19 mouse cellular contexts compared by ENCODE assay signal in the genomic region with DNA sequence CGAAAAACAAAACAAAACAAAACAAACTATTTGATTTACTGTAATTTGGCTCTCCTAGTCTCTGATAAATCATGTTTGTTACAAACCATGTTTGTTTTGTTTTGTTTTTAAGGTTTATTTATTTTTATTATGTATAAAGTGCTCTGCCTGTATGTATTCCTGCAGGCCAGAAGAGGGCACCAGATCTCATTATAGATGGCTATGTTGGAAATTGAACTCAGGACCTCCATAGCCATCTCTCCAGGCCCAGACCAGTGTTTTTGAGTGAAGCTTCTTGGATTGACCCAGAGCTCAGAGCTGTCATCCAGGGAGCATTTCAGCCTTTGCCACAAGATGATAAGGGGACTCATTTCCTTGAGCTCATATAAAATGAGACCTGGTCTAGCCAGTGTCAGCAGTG. TPM values are rescaled to one million over a fixed set of nuclear protein-coding genes. Genes with fewer than 3 reads are reported as not detected.
DNase-seq lines count a peak whose midpoint lies in the region; ATAC-seq and TF ChIP-seq lines count a peak whose summit lies in the region.
"Had no signal": no experiment of that assay in that cellular context is flagged by ENCODE, and none has a peak within 500 bp of the region (broad histone marks: within the 10 kb centered on the region; RNA-seq: fewer than 3 reads in every experiment).

No protein-coding gene starts in this region.

- peaks cover 4% of the 10 kb centered on the region; the same call in 1 of the 2 replicates for H3K79me2 ChIP-seq in liver, adult 2 months (ENCODE audit: control insufficient read depth, insufficient read depth, low read length)

- no peak overlapping the region for H3K27ac ChIP-seq in gastrocnemius, adult 2 months
- no peak overlapping the region for H3K27ac ChIP-seq in liver, adult 2 months (replicated peaks; ENCODE audit: insufficient read depth, low read depth, low read length)
- H3K27ac ChIP-seq in liver, embryonic 11.5 days (ENCODE audit: low read depth, low read length): no peak overlapping the region
- H3K27ac ChIP-seq: limb, embryonic 15.5 days; midbrain, embryonic 12.5 days had no signal

- no peak overlapping the region for H3K4me2 ChIP-seq in liver, embryonic 11.5 days
- H3K4me2 ChIP-seq: limb, embryonic 15.5 days; midbrain, embryonic 12.5 days had no signal

- 54% methylated on average over 1 of the region's 1 CpGs for WGBS in liver, adult 2 months
- WGBS in liver, embryonic 11.5 days: 77% methylated on average over 1 of the region's 1 CpGs

- intact Hi-C loops in gastrocnemius, adult 2 months (cut with DNase I): no loop called here

- TF ChIP-seq CTCF in gastrocnemius, adult 2 months (IDR thresholded peaks at IDR 0.05): peak; percentile 50
- TF ChIP-seq CTCF in liver, adult 2 months (IDR thresholded peaks at IDR 0.05; ENCODE audit: low read depth, low read length): 0 out of 2 replicates have a peak, but pooled peaks have one; percentile 4

- ATAC-seq in liver, embryonic 11.5 days (replicated peaks; ENCODE audit: low FRiP score): no peak
- ATAC-seq: forebrain, embryonic 14.5 days; hindbrain, embryonic 16.5 days had no signal

- no peak for DNase-seq in gastrocnemius, adult 2 months
- no peak for DNase-seq in gastrocnemius, adult 18-20 months (ENCODE audit: low spot score)
- no peak for DNase-seq in liver, adult 2 months (ENCODE audit: extremely low read depth, low read depth, low spot score)
- no peak for DNase-seq in liver, embryonic 11.5 days (ENCODE audit: low spot score)
- peak; percentile 25 for DNase-seq in CD4-positive helper T cell, adult 2 months (ENCODE audit: low read depth, low spot score)
- DNase-seq in naive thymus-derived CD4-positive, alpha-beta T cell, adult 2 months (ENCODE audit: low read depth): peak; percentile 33
- DNase-seq in right cerebral cortex, postnatal 36 days (ENCODE audit: low spot score in 2 of 2): no peak
- no peak for DNase-seq in right cerebral cortex, postnatal 10 days (ENCODE audit: low spot score in 2 of 2)
- DNase-seq: cerebellum, postnatal 14 days; heart, adult 11 months; lung, postnatal 36 days; right cerebral cortex, postnatal 4 days had no signal

- 0 out of 2 replicates have a peak, but pooled peaks cover 1% of the 10 kb centered on the region for H3K4me1 ChIP-seq in liver, adult 2 months (ENCODE audit: control insufficient read depth, insufficient read depth, low read length)
- H3K4me1 ChIP-seq in liver, embryonic 11.5 days (replicated peaks; ENCODE audit: control insufficient read depth, insufficient read depth, low read length): no peaks in the 10 kb centered on the region
- H3K4me1 ChIP-seq: midbrain, embryonic 12.5 days had no signal

- no peaks in the 10 kb centered on the region for H3K9me3 ChIP-seq in liver, embryonic 11.5 days (ENCODE audit: control insufficient read depth, low read length)
- H3K9me3 ChIP-seq: limb, embryonic 15.5 days; midbrain, embryonic 12.5 days had no signal

- no peak for TF ChIP-seq POLR2A in liver, adult 2 months (IDR thresholded peaks at IDR 0.05; ENCODE audit: extremely low read depth, insufficient read depth, low read length)

- no peak overlapping the region for H3K9ac ChIP-seq in liver, adult 2 months (ENCODE audit: low read depth, low read length)
- H3K9ac ChIP-seq in liver, embryonic 11.5 days (ENCODE audit: low read depth, low read length): no peak overlapping the region
- H3K9ac ChIP-seq: limb, embryonic 15.5 days; midbrain, embryonic 12.5 days had no signal

- H3K4me3 ChIP-seq in gastrocnemius, adult 2 months: no peak overlapping the region
- no peak overlapping the region for H3K4me3 ChIP-seq in liver, adult 2 months (ENCODE audit: insufficient read depth, low read depth, low read length)
- no peak overlapping the region for H3K4me3 ChIP-seq in liver, embryonic 11.5 days (ENCODE audit: low read depth, low read length)
- H3K4me3 ChIP-seq: limb, embryonic 15.5 days; midbrain, embryonic 12.5 days had no signal

- no peaks in the 10 kb centered on the region for H3K27me3 ChIP-seq in liver, adult 2 months (ENCODE audit: control insufficient read depth, insufficient read depth, low read length)
- no peaks in the 10 kb centered on the region for H3K27me3 ChIP-seq in liver, embryonic 11.5 days (replicated peaks; ENCODE audit: control insufficient read depth, insufficient read depth, low read length)
- H3K27me3 ChIP-seq: limb, embryonic 15.5 days; midbrain, embryonic 12.5 days had no signal

- peaks cover 5% of the 10 kb centered on the region; the same call in 1 of the 2 replicates for H3K36me3 ChIP-seq in liver, adult 2 months (ENCODE audit: control insufficient read depth, insufficient read depth, low read length)
- no peaks in the 10 kb centered on the region for H3K36me3 ChIP-seq in liver, embryonic 11.5 days (ENCODE audit: control insufficient read depth, insufficient read depth, low read length)
- H3K36me3 ChIP-seq: midbrain, embryonic 12.5 days had no signal

RNA-seq across cellular contexts. Expression of a gene that starts 42.0 kb away (rescaled TPM):
- not detected for total RNA-seq in gastrocnemius, adult 2 months (2021)
- 1 to 10 TPM in 1 of 2 experiments, not detected in 1; 3.5 TPM for total RNA-seq in gastrocnemius, adult 18-20 months (2021)
- 4,768 and 8,294 TPM in 2 replicates for total RNA-seq in liver, adult 2 months (2014; rRNA removed)
- polyA plus RNA-seq in liver, adult 2 months (2012; rRNA removed): 7,598 and 8,406 TPM in 2 replicates
- polyA plus RNA-seq in liver, embryonic 11.5 days (2014; fragmentation: Nextera tagmentation; extraction: Ambion mirVana): 1,257 and 1,278 TPM in 2 replicates

RNA-seq across cellular contexts. Expression of a gene that starts 49.0 kb away (rescaled TPM):
- total RNA-seq in gastrocnemius, adult 2 months (2021): not detected
- total RNA-seq in gastrocnemius, adult 18-20 months (2021): 1 to 10 TPM in 1 of 2 experiments, not detected in 1; 1.8 TPM
- 2,319 and 2,365 TPM in 2 replicates for total RNA-seq in liver, adult 2 months (2014; rRNA removed)
- polyA plus RNA-seq in liver, adult 2 months (2012; rRNA removed): 8,710 and 9,739 TPM in 2 replicates
- polyA plus RNA-seq in liver, embryonic 11.5 days (2014; fragmentation: Nextera tagmentation; extraction: Ambion mirVana): 1.4 and 4.2 TPM in 2 replicates
- polyA plus RNA-seq: forebrain, embryonic 14.5 days; hindbrain, embryonic 16.5 days; kidney, embryonic 14.5 days; limb, embryonic 15.5 days; midbrain, embryonic 12.5 days; stomach, embryonic 14.5 days had no signal

RNA-seq across cellular contexts. Expression of a gene that starts 54.1 kb away (rescaled TPM):
- not detected for total RNA-seq in gastrocnemius, adult 2 months (2021)
- total RNA-seq in gastrocnemius, adult 18-20 months (2021): not detected
- 187 and 323 TPM in 2 replicates for total RNA-seq in liver, adult 2 months (2014; rRNA removed)
- 177 and 239 TPM in 2 replicates for polyA plus RNA-seq in liver, adult 2 months (2012; rRNA removed)
- not detected in 2 replicates for polyA plus RNA-seq in liver, embryonic 11.5 days (2014; fragmentation: Nextera tagmentation; extraction: Ambion mirVana)
- total RNA-seq: layer of hippocampus, adult 8-10 months had no signal
- polyA plus RNA-seq: forebrain, embryonic 14.5 days; hindbrain, embryonic 16.5 days; kidney, embryonic 14.5 days; limb, embryonic 15.5 days; midbrain, embryonic 12.5 days had no signal

Comparison
In these comparisons a context has a peak if more than half of its experiments do, and no peak if none do; other contexts are left out.
1. DNase-seq: peak in CD4-positive helper T cell, adult 2 months (single experiment) and naive thymus-derived CD4-positive, alpha-beta T cell, adult 2 months (single experiment); none in gastrocnemius, adult 2 months (single experiment), gastrocnemius, adult 18-20 months (single experiment), liver, adult 2 months (single experiment), liver, embryonic 11.5 days (single experiment), right cerebral cortex, postnatal 36 days (0 of 2) and right cerebral cortex, postnatal 10 days (0 of 2).
2. RNA of a gene that starts 42.0 kb away (total RNA-seq): 4,768 to 8,294 TPM in liver, adult 2 months; 3.5 TPM in gastrocnemius, adult 18-20 months and not detected in gastrocnemius, adult 2 months; every median in the first group is over 1,000 times any median in the second.
3. RNA of a gene that starts 49.0 kb away (total RNA-seq): 2,319 to 2,365 TPM in liver, adult 2 months; 1.8 TPM in gastrocnemius, adult 18-20 months and not detected in gastrocnemius, adult 2 months; every median in the first group is over 100 times any median in the second.
4. RNA of a gene that starts 54.1 kb away (total RNA-seq): 187 to 323 TPM in liver, adult 2 months; not detected in gastrocnemius, adult 18-20 months and not detected in gastrocnemius, adult 2 months; every median in the first group is over 100 times any median in the second.